Mouse (Mus musculus): ENCODE measurements around the gene Abhd10. TPM values are rescaled to one million over a fixed set of nuclear protein-coding genes. Genes with fewer than 3 reads are reported as not detected.

Abhd10 gene
- not detected in 2 replicates for polyA plus RNA-seq (2012; ENCODE audit: insufficient read depth, insufficient read length, low replicate concordance, missing spikeins)

- Histone ChIP-seq H3K4me3 (ENCODE audit: insufficient read depth, low read depth, low read length) (peak within 1 kb of the TSS; percentile 98), H3K4me1 (ENCODE audit: control insufficient read depth, insufficient read depth, low read length) (peaks cover 5% of the 10 kb centered on the region; the same call in 1 of the 2 replicates), H3K27ac (ENCODE audit: insufficient read depth, low read depth, low read length) (peak within 1 kb of the TSS; percentile 98)
- TF ChIP-seq CTCF (IDR thresholded peaks at IDR 0.05; ENCODE audit: insufficient read depth, low read depth, low read length) = no peak
- TF ChIP-seq POLR2A (IDR thresholded peaks at IDR 0.05; ENCODE audit: insufficient read depth, low read depth, low read length) = peak; percentile 81
- under 1% methylated on average over 51 of the region's 51 CpGs for WGBS
Observed at GRCm38 (mm10) chr16:45742615-45743476, at the start of gene Abhd10. TSS of gene Abhd10 (minus strand) at chr16:45742955.

GRCm38 (mm10) chr16:45791286-45791685 lies 48.5 kb upstream of the Abhd10 start:
- H3K27ac ChIP-seq (ENCODE audit: insufficient read depth, low read depth, low read length) = no peak overlapping the region
- WGBS = 79% methylated on average over 5 of the region's 5 CpGs
- no peak overlapping the region for H3K4me3 ChIP-seq (ENCODE audit: insufficient read depth, low read depth, low read length)
- no peak for TF ChIP-seq CTCF (IDR thresholded peaks at IDR 0.05; ENCODE audit: insufficient read depth, low read depth, low read length)
- no peak for TF ChIP-seq POLR2A (IDR thresholded peaks at IDR 0.05; ENCODE audit: insufficient read depth, low read depth, low read length)
- no peaks in the 10 kb centered on the region for H3K4me1 ChIP-seq (ENCODE audit: control insufficient read depth, insufficient read depth, low read length)

GRCm38 (mm10) chr16:45789311-45789710 lies 46.6 kb upstream of the Abhd10 start:
- H3K4me3 ChIP-seq (ENCODE audit: insufficient read depth, low read depth, low read length) = no peak overlapping the region
- TF ChIP-seq POLR2A (IDR thresholded peaks at IDR 0.05; ENCODE audit: insufficient read depth, low read depth, low read length) (no peak), CTCF (IDR thresholded peaks at IDR 0.05; ENCODE audit: insufficient read depth, low read depth, low read length) (no peak)
- 71% methylated on average over 2 of the region's 2 CpGs for WGBS
- H3K27ac ChIP-seq (ENCODE audit: insufficient read depth, low read depth, low read length) = no peak overlapping the region
- no peaks in the 10 kb centered on the region for H3K4me1 ChIP-seq (ENCODE audit: control insufficient read depth, insufficient read depth, low read length)

GRCm38 (mm10) chr16:45787650-45788049 lies 44.9 kb upstream of the Abhd10 start:
- WGBS = 96% methylated on average over 6 of the region's 6 CpGs
- TF ChIP-seq POLR2A (IDR thresholded peaks at IDR 0.05; ENCODE audit: insufficient read depth, low read depth, low read length) (no peak), CTCF (IDR thresholded peaks at IDR 0.05; ENCODE audit: insufficient read depth, low read depth, low read length) (no peak)
- Histone ChIP-seq H3K4me3 (ENCODE audit: insufficient read depth, low read depth, low read length) (no peak overlapping the region), H3K4me1 (ENCODE audit: control insufficient read depth, insufficient read depth, low read length) (no peaks in the 10 kb centered on the region), H3K27ac (ENCODE audit: insufficient read depth, low read depth, low read length) (no peak overlapping the region)

GRCm38 (mm10) chr16:45786639-45787038 lies 43.9 kb upstream of the Abhd10 start:
- 49% methylated on average over 8 of the region's 8 CpGs for WGBS
- no peak overlapping the region for H3K27ac ChIP-seq (ENCODE audit: insufficient read depth, low read depth, low read length)
- no peak overlapping the region for H3K4me3 ChIP-seq (ENCODE audit: insufficient read depth, low read depth, low read length)
- no peaks in the 10 kb centered on the region for H3K4me1 ChIP-seq (ENCODE audit: control insufficient read depth, insufficient read depth, low read length)
- TF ChIP-seq CTCF (IDR thresholded peaks at IDR 0.05; ENCODE audit: insufficient read depth, low read depth, low read length) (no peak), POLR2A (IDR thresholded peaks at IDR 0.05; ENCODE audit: insufficient read depth, low read depth, low read length) (no peak)

- Histone ChIP-seq H3K4me3 (ENCODE audit: insufficient read depth, low read depth, low read length) (no peak overlapping the region), H3K27ac (ENCODE audit: insufficient read depth, low read depth, low read length) (no peak overlapping the region), H3K4me1 (ENCODE audit: control insufficient read depth, insufficient read depth, low read length) (no peaks in the 10 kb centered on the region)
- WGBS = 73% methylated on average over 6 of the region's 6 CpGs
- TF ChIP-seq POLR2A (IDR thresholded peaks at IDR 0.05; ENCODE audit: insufficient read depth, low read depth, low read length) = no peak
- TF ChIP-seq CTCF (IDR thresholded peaks at IDR 0.05; ENCODE audit: insufficient read depth, low read depth, low read length) = no peak
Observed at GRCm38 (mm10) chr16:45780001-45780400, 37.2 kb upstream of the Abhd10 start.

- Histone ChIP-seq H3K4me3 (ENCODE audit: insufficient read depth, low read depth, low read length) (no peak overlapping the region), H3K4me1 (ENCODE audit: control insufficient read depth, insufficient read depth, low read length) (no peaks in the 10 kb centered on the region), H3K27ac (ENCODE audit: insufficient read depth, low read depth, low read length) (no peak overlapping the region)
- 78% methylated on average over 5 of the region's 5 CpGs for whole genome bisulfite sequencing
- no peak for TF ChIP-seq POLR2A (IDR thresholded peaks at IDR 0.05; ENCODE audit: insufficient read depth, low read depth, low read length)
- TF ChIP-seq CTCF (IDR thresholded peaks at IDR 0.05; ENCODE audit: insufficient read depth, low read depth, low read length) = no peak
Observed at GRCm38 (mm10) chr16:45774813-45775212, 32.1 kb upstream of the Abhd10 start.

GRCm38 (mm10) chr16:45770914-45771313 lies 28.2 kb upstream of the Abhd10 start:
- 95% methylated on average over 6 of the region's 6 CpGs for WGBS
- TF ChIP-seq CTCF (IDR thresholded peaks at IDR 0.05; ENCODE audit: insufficient read depth, low read depth, low read length) (no peak), POLR2A (IDR thresholded peaks at IDR 0.05; ENCODE audit: insufficient read depth, low read depth, low read length) (no peak)

GRCm38 (mm10) chr16:45767853-45768640 lies 25.3 kb upstream of the Abhd10 start:
- 45% methylated on average over 10 of the region's 10 CpGs for WGBS
- no peak overlapping the region for H3K27ac ChIP-seq (ENCODE audit: insufficient read depth, low read depth, low read length)

More at GRCm38 (mm10) chr16:45770914-45771313, 28.2 kb upstream of the Abhd10 start:
- H3K27ac ChIP-seq (ENCODE audit: insufficient read depth, low read depth, low read length) = no peak overlapping the region
- no peak overlapping the region for H3K4me3 ChIP-seq (ENCODE audit: insufficient read depth, low read depth, low read length)
- H3K4me1 ChIP-seq (ENCODE audit: control insufficient read depth, insufficient read depth, low read length) = no peaks in the 10 kb centered on the region

More at GRCm38 (mm10) chr16:45767853-45768640, 25.3 kb upstream of the Abhd10 start:
- H3K4me1 ChIP-seq (ENCODE audit: control insufficient read depth, insufficient read depth, low read length) = no peaks in the 10 kb centered on the region
- TF ChIP-seq CTCF (IDR thresholded peaks at IDR 0.05; ENCODE audit: insufficient read depth, low read depth, low read length) (no peak), POLR2A (IDR thresholded peaks at IDR 0.05; ENCODE audit: insufficient read depth, low read depth, low read length) (no peak)
- H3K4me3 ChIP-seq (ENCODE audit: insufficient read depth, low read depth, low read length) = no peak overlapping the region
